Mouse (Mus musculus) thymus, postnatal 36 days (tissue): ENCODE measurements around the gene Trim30d.
"Not testable (repeated sequence)": the region's sequence is repeated elsewhere in the genome, so short reads cannot be mapped to it uniquely, and the experiment has no call there.

Experiments
- DNase-seq, 2 experiments: peaks; one replicate each; pipeline ENCODE4 v3.0.0; 2022; ENCODE audit warnings: mixed read lengths in 2 of 2

Gene Trim30d

DNA sequence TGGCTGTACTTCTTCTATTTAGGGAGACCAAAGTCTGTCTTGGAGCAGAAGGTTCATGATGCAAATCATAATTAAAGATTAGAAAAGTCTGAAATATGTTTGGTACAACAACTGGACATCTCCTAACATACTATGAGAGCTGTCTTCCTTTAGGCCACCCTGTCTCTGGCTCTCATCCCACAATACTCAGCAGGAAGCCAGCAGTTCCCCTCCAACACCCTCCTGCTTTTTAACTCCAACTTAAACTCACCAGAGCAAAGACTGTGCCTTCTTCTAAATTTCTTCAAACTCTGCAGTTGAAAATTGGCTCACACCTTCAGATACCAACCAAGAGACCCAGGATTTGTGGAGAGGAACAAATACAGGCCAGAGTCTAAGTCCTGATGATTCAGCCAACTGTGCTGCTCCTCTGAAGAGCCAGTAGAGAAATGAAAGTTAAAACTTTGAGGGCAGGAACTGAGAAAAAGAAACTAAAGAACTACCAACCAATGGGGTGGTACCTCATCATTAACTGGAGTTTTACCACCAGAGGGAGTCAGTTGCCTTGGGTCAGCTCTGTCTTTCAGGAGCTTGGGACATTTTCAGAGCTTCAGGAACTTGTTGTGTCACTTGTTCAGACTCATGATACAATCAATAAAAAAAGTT is at the start of gene Trim30d:
Trim30d (minus strand) TSS at position 429 of the 645 bp plus-strand sequence.
- DNase-seq = not testable (repeated sequence)

- DNase-seq = no peak
Measured at GRCm38 (mm10) chr7:104552700-104553099, 45.1 kb upstream of the Trim30d start.

- no peak for DNase-seq
Measured at GRCm38 (mm10) chr7:104549833-104550232, 42.2 kb upstream of the Trim30d start, which contains the start of gene Olfr651. Olfr651 (plus strand) TSS chr7:104550133.

DNA sequence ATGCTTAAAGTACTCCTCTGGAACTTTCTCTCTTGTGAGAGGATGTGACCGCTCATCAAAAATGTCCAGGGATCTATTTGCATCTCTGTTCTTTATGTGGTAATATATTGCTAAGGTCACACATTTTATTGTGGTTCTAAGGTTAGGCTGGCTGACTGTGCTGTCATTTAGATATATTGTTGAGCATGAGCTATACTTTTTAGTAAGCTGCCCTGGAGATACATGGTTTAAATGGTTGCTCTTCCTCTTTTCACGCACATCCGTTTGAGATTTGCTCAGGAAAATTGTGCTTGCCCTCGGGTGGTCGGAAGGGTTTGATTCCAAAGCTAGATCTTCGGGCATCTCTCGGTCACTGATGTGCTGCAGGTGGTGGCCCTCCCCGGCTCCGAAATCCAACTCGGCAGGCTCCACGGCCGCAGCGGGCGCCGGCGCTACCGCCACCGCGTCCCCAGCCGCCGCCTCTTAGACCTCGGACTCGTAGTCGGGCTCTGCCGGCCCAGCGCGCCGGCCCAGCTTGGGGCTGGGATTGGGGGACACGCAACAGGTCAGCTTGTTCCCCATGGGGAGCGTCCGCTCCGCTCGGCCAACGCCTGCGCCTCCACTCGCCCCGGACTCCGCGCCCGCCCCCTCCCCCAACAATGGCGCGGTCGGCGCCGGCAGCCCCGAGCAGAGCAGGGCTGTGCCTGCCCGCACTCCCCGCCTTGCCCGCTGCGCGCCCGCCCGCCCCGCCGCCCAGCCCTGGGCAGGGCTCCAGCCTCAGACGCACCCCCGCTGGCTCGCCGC is 5.9 kb downstream of the Trim30d start:
- no peak for DNase-seq

DNA sequence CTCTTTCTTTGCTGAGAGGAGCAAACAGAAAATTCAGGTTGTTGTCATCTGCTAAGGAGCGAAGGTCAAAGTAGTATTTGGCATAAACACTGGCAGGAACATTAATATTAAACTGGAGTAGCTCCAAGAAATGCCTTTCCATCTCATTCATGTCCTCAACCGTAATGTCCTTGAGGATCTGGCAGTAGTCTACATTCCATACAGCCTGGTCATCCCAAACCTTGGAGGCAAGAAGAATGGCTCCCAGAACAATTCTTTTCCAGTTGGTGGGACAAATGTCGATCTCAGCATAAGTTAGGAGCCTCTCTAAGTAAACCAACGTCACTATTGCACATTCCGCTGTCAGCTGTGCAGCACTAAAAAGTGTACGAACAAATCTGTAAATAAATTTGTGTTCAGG is 6.5 kb downstream of the Trim30d start:
- DNase-seq = not testable (repeated sequence)

DNA sequence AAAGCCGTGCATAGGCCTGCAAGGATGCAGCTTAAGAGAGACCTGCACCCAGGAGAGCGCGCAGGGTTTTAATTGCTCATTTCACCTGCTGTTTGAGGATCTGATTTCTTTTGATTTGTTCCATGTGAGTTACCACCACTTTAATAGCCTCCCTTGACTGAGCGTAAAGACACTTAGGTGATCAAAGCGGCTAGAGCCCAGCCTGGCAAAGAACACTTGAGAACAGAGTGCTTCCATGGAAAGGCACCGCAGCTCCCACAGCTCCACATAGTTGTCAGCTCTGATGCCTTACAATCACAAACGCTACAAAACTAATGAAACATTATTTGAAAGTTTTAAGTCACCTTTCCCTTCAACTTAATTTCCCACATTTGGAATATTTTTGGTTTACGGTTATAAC is 8.2 kb downstream of the Trim30d start:
- DNase-seq = not testable (repeated sequence)

GRCm38 (mm10) chr7:104465065-104465744 is 42.4 kb downstream of the Trim30d start, which contains the start of gene Trim30a:
Trim30a (minus strand) TSS chr7:104465193.
- no peak for DNase-seq

DNA sequence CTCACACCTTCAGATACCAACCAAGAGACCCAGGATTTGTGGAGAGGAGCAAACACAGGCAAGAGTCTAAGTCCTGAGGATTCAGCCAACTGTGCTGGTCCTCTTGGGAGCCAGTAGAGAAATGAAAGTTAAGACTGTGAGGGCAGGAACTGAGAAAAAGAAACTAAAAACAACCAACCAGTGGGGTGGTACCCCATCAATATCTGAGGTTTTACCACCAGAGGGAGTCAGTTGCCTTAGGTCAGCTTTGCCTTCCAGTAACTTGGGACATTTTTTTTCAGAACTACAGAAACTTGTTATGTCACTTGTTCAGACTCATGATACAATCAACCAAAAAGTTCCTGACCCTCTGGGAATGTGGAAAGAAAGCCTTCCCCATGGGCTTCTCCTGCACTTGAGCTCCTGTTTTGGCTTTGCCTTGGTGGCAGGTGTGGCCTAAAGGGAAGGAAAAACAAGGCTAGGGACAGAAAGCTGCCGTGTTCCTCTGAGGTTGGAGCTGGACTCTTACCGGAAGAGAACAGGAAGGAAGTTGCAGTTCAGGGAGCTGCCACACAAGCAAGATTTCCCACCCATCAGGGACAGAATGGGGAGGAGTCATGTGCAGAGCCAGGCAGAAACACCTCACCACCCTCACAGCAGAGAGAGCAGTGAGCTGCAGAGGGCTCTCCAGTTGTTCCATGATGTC is 61.5 kb downstream of the Trim30d start:
- DNase-seq = peak; percentile 49 to 60
